Mouse (Mus musculus) CH12.LX (cell line): Measurements from ENCODE around the gene Gm5678. TPM values are rescaled to one million over a fixed set of nuclear protein-coding genes. Genes with fewer than 3 reads are reported as not detected.

ENCODE experiments used
- DNase-seq: peaks from one replicate; pipeline ENCODE4 v3.0.0-alpha.2; 2013; ENCODE audit errors: extremely low read depth
- H3K27ac ChIP-seq: 2 replicates; pipeline ENCODE4 v1.5.1; 2012; ENCODE audit warnings: low read depth, mild to moderate bottlenecking, control low read depth, moderate library complexity; ENCODE audit not compliant: insufficient read depth
- H3K27me3 ChIP-seq: replicated peaks from 2 replicates; pipeline ENCODE3; 2012; ENCODE audit warnings: inconsistent platforms
- H3K36me3 ChIP-seq, 2 experiments: replicated peaks in 1 of 2; 2 replicates each; pipeline versions ENCODE3 to v1.6.1; 2012; ENCODE audit warnings: inconsistent platforms in 1 of 2, low read length in 1 of 2, mild to moderate bottlenecking in 1 of 2, mixed read lengths in 1 of 2, moderate library complexity in 1 of 2; ENCODE audit not compliant: control insufficient read depth in 1 of 2, insufficient read depth in 1 of 2
- H3K4me1 ChIP-seq, 2 experiments: 2 replicates each; pipeline ENCODE4 v1.6.1; 2012; ENCODE audit warnings: inconsistent platforms in 1 of 2, moderate library complexity in 1 of 2; ENCODE audit not compliant: insufficient read depth in 2 of 2, control insufficient read depth in 1 of 2
- H3K4me2 ChIP-seq: 2 replicates; pipeline ENCODE4 v1.6.1; 2012; ENCODE audit warnings: low read depth, mild to moderate bottlenecking, control low read depth; ENCODE audit not compliant: poor library complexity, insufficient read depth, severe bottlenecking
- H3K4me3 ChIP-seq, 3 experiments: fragments of 150-350 bp in 1 of 3; sonication (generic) in 1 of 3; replicated peaks in 1 of 3; 2 replicates each; pipeline versions ENCODE3 to v1.5.1; 2011 to 2012; ENCODE audit warnings: low read depth in 2 of 3, low read length in 2 of 3, mild to moderate bottlenecking in 2 of 3, moderate library complexity in 2 of 3, control low read depth in 1 of 3, improper control_type of control experiment in 1 of 3, inconsistent platforms in 1 of 3, mixed read lengths in 1 of 3; ENCODE audit not compliant: poor library complexity in 1 of 3
- H3K79me2 ChIP-seq: replicated peaks from 2 replicates; pipeline ENCODE4 v1.6.1; 2012; ENCODE audit warnings: mild to moderate bottlenecking, moderate library complexity; ENCODE audit not compliant: control insufficient read depth, poor library complexity, insufficient read depth, severe bottlenecking; ENCODE audit errors: extremely low read depth
- H3K9ac ChIP-seq: 2 replicates; pipeline ENCODE4 v1.6.1; 2012; ENCODE audit warnings: low read depth, mild to moderate bottlenecking, control low read depth, moderate library complexity; ENCODE audit not compliant: insufficient read depth
- H3K9me3 ChIP-seq: replicated peaks from 2 replicates; pipeline ENCODE3; 2012; ENCODE audit warnings: low read length, inconsistent platforms, mixed read lengths
- CTCF ChIP-seq, 2 experiments: IDR thresholded peaks in 1 of 2; conservative IDR thresholded peaks in 1 of 2; 2 replicates each; pipeline ENCODE4 v1.5.1; 2011 to 2012; ENCODE audit warnings: low read depth in 2 of 2, low read length in 2 of 2, improper control_type of control experiment in 1 of 2, inconsistent platforms in 1 of 2, mild to moderate bottlenecking in 1 of 2, moderate library complexity in 1 of 2
- HCFC1 ChIP-seq: IDR thresholded peaks from 2 replicates; pipeline ENCODE4 v1.6.1; 2012; ENCODE audit warnings: low read depth, mild to moderate bottlenecking, inconsistent platforms, low read length, improper control_type of control experiment
- IRF4 ChIP-seq: IDR thresholded peaks from 2 replicates; pipeline ENCODE4 v1.6.1; 2014; ENCODE audit warnings: low read depth, mild to moderate bottlenecking, inconsistent platforms, low read length, improper control_type of control experiment
- JUN ChIP-seq: IDR thresholded peaks from 2 replicates; pipeline ENCODE4 v1.6.1; 2011; ENCODE audit warnings: low read depth, mild to moderate bottlenecking, low read length, improper control_type of control experiment, moderate library complexity; ENCODE audit not compliant: insufficient read depth
- JUND ChIP-seq: conservative IDR thresholded peaks from 2 replicates; pipeline ENCODE4 v1.6.1; 2011; ENCODE audit warnings: low read depth, low read length, improper control_type of control experiment
- KAT2A ChIP-seq: IDR thresholded peaks from 2 replicates; pipeline ENCODE4 v1.6.1; 2012; ENCODE audit warnings: low read length, improper control_type of control experiment, inconsistent platforms; ENCODE audit not compliant: insufficient replicate concordance
- MAX ChIP-seq: IDR thresholded peaks from 2 replicates; pipeline ENCODE4 v1.6.1; 2011; ENCODE audit warnings: low read length, improper control_type of control experiment
- MAZ ChIP-seq: IDR thresholded peaks from 2 replicates; pipeline ENCODE4 v1.6.1; 2012; ENCODE audit warnings: low read depth, mild to moderate bottlenecking, inconsistent platforms, low read length, improper control_type of control experiment, moderate library complexity
- MEF2A ChIP-seq: IDR thresholded peaks from 2 replicates; pipeline ENCODE4 v1.6.1; 2014; ENCODE audit warnings: low read depth, mild to moderate bottlenecking, inconsistent platforms, low read length, improper control_type of control experiment, borderline replicate concordance
- MYC ChIP-seq: IDR thresholded peaks from 2 replicates; pipeline ENCODE4 v1.6.1; 2011; ENCODE audit warnings: low read depth, mild to moderate bottlenecking, improper control_type of control experiment, low read length
- POLR2AphosphoS2 ChIP-seq: IDR thresholded peaks from 2 replicates; pipeline ENCODE4 v1.6.1; 2011; ENCODE audit warnings: low read depth, low read length, improper control_type of control experiment
- RAD21 ChIP-seq: IDR thresholded peaks from 2 replicates; pipeline ENCODE4 v1.6.1; 2011; ENCODE audit warnings: low read depth, mild to moderate bottlenecking, low read length, improper control_type of control experiment, moderate library complexity
- RCOR1 ChIP-seq: conservative IDR thresholded peaks from 2 replicates; pipeline ENCODE4 v1.6.1; 2012; ENCODE audit warnings: low read depth, mild to moderate bottlenecking, inconsistent platforms, low read length, improper control_type of control experiment
- SIN3A ChIP-seq: IDR thresholded peaks from 2 replicates; pipeline ENCODE4 v1.6.1; 2012; ENCODE audit warnings: low read length, improper control_type of control experiment, inconsistent platforms
- SMC3 ChIP-seq: IDR thresholded peaks from 2 replicates; pipeline ENCODE4 v1.6.1; 2011; ENCODE audit warnings: low read depth, low read length, improper control_type of control experiment
- TBP ChIP-seq: conservative IDR thresholded peaks from 2 replicates; pipeline ENCODE4 v1.6.1; 2011; ENCODE audit warnings: low read depth, low read length, improper control_type of control experiment
- USF1 ChIP-seq: IDR thresholded peaks from 2 replicates; pipeline ENCODE4 v1.6.1; 2014; ENCODE audit warnings: low read depth, mild to moderate bottlenecking, inconsistent platforms, low read length, improper control_type of control experiment
- USF2 ChIP-seq: conservative IDR thresholded peaks from 2 replicates; pipeline ENCODE4 v1.6.1; 2011; ENCODE audit warnings: low read depth, low read length, improper control_type of control experiment
- ZKSCAN1 ChIP-seq: IDR thresholded peaks from 2 replicates; pipeline ENCODE4 v1.6.1; 2012; ENCODE audit warnings: low read depth, inconsistent platforms, low read length, improper control_type of control experiment, borderline replicate concordance
- dilution Hi-C: fragments of 300-500 bp; cut with MboI; formaldehyde crosslinking; loops from 2 replicates; pipeline ENCODE4 v1.14.3; 2020; ENCODE audit warnings: low sequenced_read_pairs; ENCODE audit not compliant: extremely low pct_unique_long_range_greater_than_20kb, extremely low pct_ligation_motif_present
- in situ Hi-C: fragments of 300-500 bp; cut with MboI; formaldehyde crosslinking; loops from 3 replicates; pipeline ENCODE4 v1.14.3; 2019; ENCODE audit warnings: low sequenced_read_pairs, low pct_ligation_motif_present, low pct_unique_long_range_greater_than_20kb, mixed read lengths
- polyA plus RNA-seq: library from polyadenylated mRNA; unstranded; fragments of >175 nt; gene quantifications from 2 replicates; pipeline ENCODE4 v1.2.1, GENCODE M21; 2012; ENCODE audit warnings: low read depth; ENCODE audit not compliant: insufficient read length
- total RNA-seq, 2 experiments: library from RNA; depleted of rRNA; stranded (reverse); fragments of 300-350 nt in 1 of 2; fragments of >200 nt in 1 of 2; gene quantifications; 2 replicates each; pipeline ENCODE4 v1.2.3; 2012 to 2014

Gm5678 gene
- total and polyA plus RNA-seq, 3 experiments: not detected

- dilution Hi-C loops: no loop called here
Measured at GRCm38 (mm10) chr16:93648441-93649183, 20.7 kb downstream of the Gm5678 start.

GRCm38 (mm10) chr16:93667976-93668375 lies 40.1 kb downstream of the Gm5678 start:
- dilution Hi-C loops (no loop called here), in situ Hi-C loops (no loop called here)
- H3K27me3 ChIP-seq: peaks cover 11% of the 10 kb centered on the region
- no peak for DNase-seq
- no peak overlapping the region for H3K9ac ChIP-seq
- peaks cover 11% of the 10 kb centered on the region for H3K9me3 ChIP-seq
- no peak overlapping the region for H3K4me3 ChIP-seq
- no peak overlapping the region for H3K4me2 ChIP-seq
- H3K4me1 ChIP-seq: no peaks in the 10 kb centered on the region
- TF ChIP-seq ZKSCAN1 (no peak), USF2 (no peak), KAT2A (no peak), MAZ (no peak), CTCF (conservative IDR thresholded peaks at IDR 0.05 in 1 of 2, IDR thresholded peaks at IDR 0.05 in 1 of 2; ENCODE audit: low read depth in 2 of 2, low read length in 2 of 2) (no peak), RCOR1 (no peak), MAX (no peak), POLR2AphosphoS2 (no peak), RAD21 (no peak), USF1 (no peak), HCFC1 (no peak), SIN3A (no peak)
- H3K27ac ChIP-seq: no peak overlapping the region
- no peaks in the 10 kb centered on the region for H3K36me3 ChIP-seq
- H3K79me2 ChIP-seq: no peaks in the 10 kb centered on the region

More at GRCm38 (mm10) chr16:93648441-93649183, 20.7 kb downstream of the Gm5678 start:
- no peak for DNase-seq
- Histone ChIP-seq H3K79me2 (no peaks in the 10 kb centered on the region), H3K36me3 (no peaks in the 10 kb centered on the region), H3K4me1 (no peaks in the 10 kb centered on the region), H3K9ac (no peak overlapping the region), H3K27ac (no peak overlapping the region), H3K4me2 (no peak overlapping the region), H3K4me3 (no peak overlapping the region), H3K9me3 (no peaks in the 10 kb centered on the region), H3K27me3 (peaks cover 6% of the 10 kb centered on the region)
- in situ Hi-C loops: no loop called here
- TF ChIP-seq TBP (no peak), JUND (no peak), IRF4 (no peak), SMC3 (no peak), POLR2AphosphoS2 (no peak), JUN (no peak), MYC (no peak), MEF2A (no peak)
